Mouse (Mus musculus) limb, embryonic 15.5 days (tissue): ENCODE measurements around the gene Grifin. TPM values are rescaled to one million over a fixed set of nuclear protein-coding genes. Genes with fewer than 3 reads are reported as not detected.
A peak's percentile ranks its signal among the peaks of the same experiment; 100 is the strongest.

ENCODE experiments used
- ATAC-seq: fragments of 200-750 bp; cut with Nextera tagmentation; 2 replicates; pipeline ENCODE4 v1.8.0; 2017; ENCODE audit warnings: low read depth, moderate TSS enrichment; ENCODE audit not compliant: insufficient number of reproducible peaks, low FRiP score, low TSS enrichment
- H3K27ac ChIP-seq: fragments of 300-500 bp; sonication (generic); 2 replicates; pipeline ENCODE4 v1.5.1; 2015; ENCODE audit warnings: moderate library complexity, mild to moderate bottlenecking, inconsistent platforms
- H3K27me3 ChIP-seq: fragments of 300-500 bp; sonication (generic); 2 replicates; pipeline ENCODE4 v1.6.1; 2015; ENCODE audit warnings: inconsistent platforms
- H3K36me3 ChIP-seq: fragments of 300-500 bp; sonication (generic); 2 replicates; pipeline ENCODE4 v1.6.1; 2015; ENCODE audit warnings: inconsistent platforms
- H3K4me1 ChIP-seq: fragments of 300-500 bp; sonication (generic); 2 replicates; pipeline ENCODE4 v1.6.1; 2015; ENCODE audit warnings: inconsistent platforms
- H3K4me2 ChIP-seq: fragments of 300-500 bp; sonication (generic); 2 replicates; pipeline ENCODE4 v1.6.1; 2015; ENCODE audit warnings: mild to moderate bottlenecking, inconsistent platforms
- H3K4me3 ChIP-seq: fragments of 300-500 bp; sonication (generic); 2 replicates; pipeline ENCODE4 v1.5.1; 2015; ENCODE audit warnings: mild to moderate bottlenecking, inconsistent platforms
- H3K9ac ChIP-seq: fragments of 300-500 bp; sonication (generic); 2 replicates; pipeline ENCODE4 v1.6.1; 2015; ENCODE audit warnings: inconsistent platforms
- H3K9me3 ChIP-seq: fragments of 300-500 bp; sonication (generic); 2 replicates; pipeline ENCODE4 v1.6.1; 2016; ENCODE audit warnings: inconsistent platforms
- WGBS: fragments of 180-500 bp; shearing (Covaris S2); methylation state at CpG from one replicate; pipeline ENCODE4 v1.1.7; 2015; 5-methylcytosine and 5-hydroxymethylcytosine counted together
- polyA plus RNA-seq: library from polyadenylated mRNA; unstranded; fragments of >200 nt; fragmentation: Nextera tagmentation; extraction: Ambion mirVana; gene quantifications from 2 replicates; pipeline ENCODE4 v1.2.1, GENCODE M21; 2015

Gene Grifin
- polyA plus RNA-seq, 1 experiment from 2014 or later = not detected

- H3K36me3 ChIP-seq = no peaks in the 10 kb centered on the region
- no peaks in the 10 kb centered on the region for H3K27me3 ChIP-seq
- H3K4me2 ChIP-seq = no peak overlapping the region
- WGBS = 11% methylated on average over 8 of the region's 8 CpGs
- no peak overlapping the region for H3K9ac ChIP-seq
- no peak overlapping the region for H3K4me3 ChIP-seq
- no peak overlapping the region for H3K27ac ChIP-seq
- no peaks in the 10 kb centered on the region for H3K9me3 ChIP-seq
- peaks cover 9% of the 10 kb centered on the region for H3K4me1 ChIP-seq
- no peak for ATAC-seq
These were observed 24.8 kb downstream of the Grifin start for GRCm38 (mm10) chr5:140540106-140540505.

DNA sequence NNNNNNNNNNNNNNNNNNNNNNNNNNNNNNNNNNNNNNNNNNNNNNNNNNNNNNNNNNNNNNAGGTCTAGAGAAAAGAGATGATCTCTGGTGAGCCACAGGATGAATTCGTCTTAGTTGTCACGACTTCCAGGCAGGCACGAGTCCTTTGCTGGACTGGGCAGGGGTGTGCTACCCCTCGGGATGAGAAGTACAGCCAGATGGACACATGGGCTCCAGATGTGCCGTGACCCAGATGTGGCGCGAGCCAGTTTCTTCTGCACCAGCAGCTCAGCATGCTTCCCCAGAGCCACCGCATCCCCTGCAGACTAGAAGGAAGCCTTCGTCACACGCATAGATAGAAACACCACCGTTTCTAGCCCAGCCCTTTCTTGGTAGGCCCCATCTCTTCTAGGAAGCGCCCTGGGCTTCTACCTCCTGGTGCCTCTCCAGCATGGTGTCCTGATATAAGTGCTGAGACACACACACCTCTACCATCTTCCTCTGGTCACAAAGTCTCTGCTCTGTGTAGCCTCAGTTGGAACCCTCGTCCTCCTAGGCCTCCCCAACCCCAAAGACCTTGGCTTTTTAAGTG lies 26.7 kb downstream of the Grifin start:
- WGBS = 38% methylated on average over 13 of the region's 13 CpGs
- Histone ChIP-seq H3K9me3 (no peaks in the 10 kb centered on the region), H3K4me3 (no peak overlapping the region), H3K4me1 (peaks cover 9% of the 10 kb centered on the region), H3K27me3 (no peaks in the 10 kb centered on the region), H3K4me2 (no peak overlapping the region), H3K27ac (no peak overlapping the region), H3K9ac (no peak overlapping the region), H3K36me3 (no peaks in the 10 kb centered on the region)
- ATAC-seq = no peak

GRCm38 (mm10) chr5:140526754-140527153 lies 38.1 kb downstream of the Grifin start:
- WGBS = 96% methylated on average over 2 of the region's 2 CpGs
- H3K4me3 ChIP-seq = no peak overlapping the region

GRCm38 (mm10) chr5:140521196-140521595 lies 43.7 kb downstream of the Grifin start:
- H3K9me3 ChIP-seq = no peaks in the 10 kb centered on the region
- ATAC-seq = no peak
- WGBS = 77% methylated on average over 1 of the region's 1 CpGs
- no peak overlapping the region for H3K27ac ChIP-seq
- H3K9ac ChIP-seq = no peak overlapping the region
- no peak overlapping the region for H3K4me2 ChIP-seq
- peaks cover 42% of the 10 kb centered on the region for H3K36me3 ChIP-seq
- H3K4me1 ChIP-seq = peaks cover 6% of the 10 kb centered on the region; the same call in 1 of the 2 replicates
- no peak overlapping the region for H3K4me3 ChIP-seq
- H3K27me3 ChIP-seq = no peaks in the 10 kb centered on the region

More at GRCm38 (mm10) chr5:140526754-140527153, 38.1 kb downstream of the Grifin start:
- H3K27ac ChIP-seq = no peak overlapping the region
- no peak overlapping the region for H3K4me2 ChIP-seq
- no peak overlapping the region for H3K9ac ChIP-seq
- ATAC-seq = no peak
- H3K9me3 ChIP-seq = no peaks in the 10 kb centered on the region
- H3K27me3 ChIP-seq = no peaks in the 10 kb centered on the region
- peaks cover 65% of the 10 kb centered on the region for H3K36me3 ChIP-seq
- no peaks in the 10 kb centered on the region for H3K4me1 ChIP-seq

DNA sequence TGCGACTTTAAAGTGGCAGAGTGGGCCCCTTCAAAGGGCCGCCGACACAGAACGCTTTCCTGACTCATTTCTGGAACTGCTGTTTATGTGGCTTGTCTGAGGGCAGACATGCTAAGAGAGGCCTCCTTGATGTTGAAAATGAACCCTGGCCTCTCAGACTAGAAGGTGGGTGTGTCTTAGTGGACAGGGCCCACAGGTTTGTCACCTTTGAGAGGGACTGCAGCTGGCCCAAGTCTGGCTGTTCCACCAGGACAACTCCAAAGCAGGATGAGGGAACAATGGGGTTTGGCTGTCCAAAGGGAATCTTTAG lies 47.0 kb downstream of the Grifin start:
- Histone ChIP-seq H3K4me3 (no peak overlapping the region), H3K9ac (no peak overlapping the region), H3K27me3 (no peaks in the 10 kb centered on the region), H3K36me3 (peaks cover 13% of the 10 kb centered on the region), H3K4me2 (no peak overlapping the region), H3K9me3 (no peaks in the 10 kb centered on the region), H3K27ac (0 out of 2 replicates have a peak overlapping the region, but pooled peaks have one; percentile 19), H3K4me1 (peaks cover 23% of the 10 kb centered on the region)
- ATAC-seq = no peak
- WGBS = 71% methylated on average over 4 of the region's 4 CpGs

DNA sequence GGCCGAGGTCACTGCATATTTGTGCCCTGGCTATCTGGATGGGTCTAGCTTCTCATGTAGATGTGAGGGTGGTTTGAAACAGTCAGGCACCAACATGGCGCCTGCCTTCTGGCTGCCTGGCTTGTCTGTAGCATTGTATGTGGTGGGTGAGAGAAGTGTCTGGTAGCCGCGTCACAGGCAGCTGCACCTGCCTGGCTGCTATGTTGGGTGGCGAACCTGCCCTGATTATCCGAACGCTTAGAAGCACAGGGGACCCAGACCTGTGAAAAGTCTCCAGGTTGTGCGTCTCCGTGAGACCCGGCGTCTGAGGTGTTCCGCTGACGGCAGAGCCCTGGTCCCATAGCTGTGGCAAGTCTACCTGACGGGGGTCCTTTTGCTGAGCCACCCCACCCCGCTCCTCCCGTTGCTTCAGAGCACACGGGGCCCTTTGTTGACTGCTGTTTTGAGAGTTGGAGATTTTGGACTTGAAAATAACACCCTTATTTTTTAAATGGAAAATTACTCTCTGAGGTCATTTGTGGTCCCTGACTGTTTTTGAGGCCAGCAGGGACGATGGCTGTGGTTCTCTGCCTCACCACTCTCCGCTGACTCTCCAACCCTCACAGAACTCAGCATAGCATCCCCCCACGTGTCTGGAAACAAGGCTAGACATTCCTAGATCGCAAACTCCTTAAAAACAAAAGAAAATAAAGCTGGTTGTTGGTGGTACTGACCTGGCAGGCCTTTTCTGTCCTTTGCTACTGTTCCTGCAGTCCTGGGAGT lies 47.5 kb downstream of the Grifin start:
- 81% methylated on average over 21 of the region's 21 CpGs for WGBS
- no peak for ATAC-seq
- H3K9me3 ChIP-seq = no peaks in the 10 kb centered on the region

GRCm38 (mm10) chr5:140514799-140515486 lies 49.9 kb downstream of the Grifin start:
- Histone ChIP-seq H3K27ac (peak overlapping the region; percentile 44), H3K36me3 (0 out of 2 replicates have a peak, but pooled peaks cover 9% of the 10 kb centered on the region), H3K9ac (no peak overlapping the region), H3K4me2 (no peak overlapping the region), H3K4me3 (no peak overlapping the region), H3K27me3 (no peaks in the 10 kb centered on the region), H3K4me1 (peaks cover 25% of the 10 kb centered on the region), H3K9me3 (no peaks in the 10 kb centered on the region)
- no peak for ATAC-seq
- WGBS = 38% methylated on average over 7 of the region's 7 CpGs

More for the DNA sequence above, 47.5 kb downstream of the Grifin start:
- 0 out of 2 replicates have a peak overlapping the region, but pooled peaks have one; percentile 44 for H3K27ac ChIP-seq
- peaks cover 23% of the 10 kb centered on the region for H3K4me1 ChIP-seq
- H3K4me3 ChIP-seq = no peak overlapping the region
- H3K4me2 ChIP-seq = no peak overlapping the region
- 0 out of 2 replicates have a peak, but pooled peaks cover 11% of the 10 kb centered on the region for H3K36me3 ChIP-seq
- no peaks in the 10 kb centered on the region for H3K27me3 ChIP-seq
- no peak overlapping the region for H3K9ac ChIP-seq

- no peak for ATAC-seq
These were observed 51.0 kb downstream of the Grifin start for GRCm38 (mm10) chr5:140513921-140514320.

More at GRCm38 (mm10) chr5:140513921-140514320, 51.0 kb downstream of the Grifin start:
- Histone ChIP-seq H3K27me3 (no peaks in the 10 kb centered on the region), H3K36me3 (0 out of 2 replicates have a peak, but pooled peaks cover 6% of the 10 kb centered on the region), H3K4me3 (no peak overlapping the region), H3K4me1 (peaks cover 33% of the 10 kb centered on the region), H3K9me3 (no peaks in the 10 kb centered on the region), H3K9ac (no peak overlapping the region), H3K27ac (no peak overlapping the region), H3K4me2 (no peak overlapping the region)
- 80% methylated on average over 8 of the region's 8 CpGs for whole genome bisulfite sequencing

Other genes starting within 250 kb of the Grifin start
- gene Mad1l1, start 243.5 kb downstream of the Grifin start, polyA plus RNA-seq = 42.9 and 44.7 TPM in 2 replicates
- gene Nudt1, start 243.4 kb downstream of the Grifin start, polyA plus RNA-seq = 34.6 and 37.4 TPM in 2 replicates
- 19.6 and 20.2 TPM in 2 replicates for gene Mrm2, start 233.2 kb downstream of the Grifin start, polyA plus RNA-seq
- gene Snx8, start 175.8 kb downstream of the Grifin start, polyA plus RNA-seq = 23.8 and 24.8 TPM in 2 replicates
- 94.2 and 104 TPM in 2 replicates for gene Eif3b, start 145.7 kb downstream of the Grifin start, polyA plus RNA-seq
- not detected in 2 replicates for gene Gm4869, start 119.4 kb downstream of the Grifin start, polyA plus RNA-seq
- gene Chst12, start 59.5 kb downstream of the Grifin start, polyA plus RNA-seq = 28.3 and 36.3 TPM in 2 replicates
- 16.9 and 19.7 TPM in 2 replicates for gene Lfng, start 42.2 kb upstream of the Grifin start, polyA plus RNA-seq
- 29.9 and 34.1 TPM in 2 replicates for gene Ttyh3, start 84.0 kb upstream of the Grifin start, polyA plus RNA-seq
- 22.3 and 23.7 TPM in 2 replicates for gene Iqce, start 137.3 kb upstream of the Grifin start, polyA plus RNA-seq
- 24.4 and 25.7 TPM in 2 replicates for gene Brat1, start 139.9 kb upstream of the Grifin start, polyA plus RNA-seq
- 1.5 and 2.3 TPM in 2 replicates for gene Amz1, start 159.1 kb upstream of the Grifin start, polyA plus RNA-seq